Mouse (Mus musculus) adrenal gland, adult 8-10 months (tissue): ENCODE measurements around the gene Gm20547. TPM values are rescaled to one million over a fixed set of nuclear protein-coding genes. Genes with fewer than 3 reads are reported as not detected.

ENCODE experiments used
- DNase-seq: peaks from one replicate; pipeline ENCODE4 v3.0.0; 2022
- total RNA-seq, 4 experiments: library from RNA; stranded (reverse); gene quantifications; 2 replicates each; pipeline ENCODE4 v1.2.4; 2022

Gene Gm20547
- total RNA-seq, 4 experiments from 2014 or later, result 0.89 TPM; not detected in 3

DNA sequence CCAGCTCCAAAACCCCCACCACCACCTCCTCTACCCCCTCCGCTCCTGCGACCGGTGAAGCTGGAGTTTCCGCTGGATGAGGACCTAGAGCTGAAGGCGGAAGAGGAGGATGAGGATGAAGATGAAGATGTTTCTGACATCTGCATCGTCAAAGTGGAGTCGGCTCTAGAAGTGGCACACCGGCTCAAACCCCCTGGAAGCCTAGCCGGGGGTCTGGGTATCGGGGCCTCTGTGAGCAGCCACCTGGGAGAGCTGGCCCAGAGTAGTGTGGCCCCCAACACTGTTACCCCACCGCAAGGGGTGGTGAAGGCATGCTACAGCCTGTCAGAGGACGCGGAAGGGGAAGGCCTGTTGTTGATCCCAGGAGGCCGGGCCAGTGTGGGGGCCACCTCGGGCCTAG, 13.9 kb upstream of the Gm20547 start:
- no peak for DNase-seq

DNA sequence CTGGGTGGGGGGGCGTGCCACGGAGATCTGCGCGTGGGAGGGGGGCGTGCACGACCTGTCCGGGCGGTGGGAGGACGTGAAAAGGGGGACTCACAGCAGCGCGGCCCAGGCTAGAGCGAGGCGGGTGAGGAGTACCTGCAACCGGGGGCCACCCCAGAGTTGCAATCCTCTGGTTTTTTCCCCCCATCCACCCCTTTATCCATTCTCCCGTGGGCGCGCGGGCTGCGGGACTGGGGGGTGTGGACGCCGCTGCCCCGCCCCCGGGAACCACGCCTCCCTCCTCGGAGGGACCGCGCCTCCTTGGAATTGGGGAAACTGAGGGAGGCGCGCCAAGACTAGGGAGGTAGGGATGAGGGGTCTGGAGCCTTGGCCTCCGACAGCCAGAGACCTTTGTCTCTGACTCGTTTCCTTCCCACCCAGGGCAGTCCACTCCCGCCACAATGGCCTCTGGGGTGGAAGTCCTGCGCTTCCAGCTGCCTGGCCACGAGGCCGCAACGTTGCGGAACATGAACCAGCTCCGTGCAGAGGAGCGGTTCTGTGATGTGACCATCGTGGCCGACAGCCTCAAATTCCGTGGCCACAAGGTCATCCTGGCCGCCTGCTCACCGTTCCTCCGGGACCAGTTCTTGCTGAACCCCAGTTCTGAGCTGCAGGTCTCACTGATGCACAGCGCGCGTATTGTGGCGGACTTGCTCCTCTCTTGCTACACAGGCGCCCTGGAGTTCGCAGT, 13.1 kb upstream of the Gm20547 start:
- no peak for DNase-seq

DNA sequence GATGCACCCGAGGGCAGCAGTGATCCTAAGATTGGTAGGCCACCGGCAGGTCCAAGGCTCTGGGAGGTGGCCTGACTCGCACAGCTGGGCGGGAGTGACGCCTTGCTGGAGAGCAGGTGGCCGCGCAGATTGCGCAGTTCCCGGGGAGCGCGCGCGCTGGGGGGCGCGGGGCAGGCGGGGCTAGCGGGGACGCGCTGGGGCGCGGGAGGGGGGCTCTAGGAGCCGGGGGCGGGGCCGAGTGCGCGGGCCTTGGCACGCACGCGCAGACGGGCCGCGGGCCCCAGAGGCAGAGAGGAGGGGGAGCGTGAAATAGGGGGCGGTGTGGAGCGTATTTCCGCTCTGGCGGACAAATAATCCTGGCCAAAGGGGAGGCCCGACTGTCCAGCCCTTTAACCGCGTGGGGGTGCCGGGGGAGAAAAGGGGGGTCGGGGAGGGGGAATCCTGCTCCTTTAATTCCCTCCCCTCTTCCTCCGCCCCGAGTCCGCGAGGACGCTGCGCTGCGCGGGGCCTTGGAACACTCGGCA, 12.3 kb upstream of the Gm20547 start:
- peak; percentile 93 for DNase-seq

DNA sequence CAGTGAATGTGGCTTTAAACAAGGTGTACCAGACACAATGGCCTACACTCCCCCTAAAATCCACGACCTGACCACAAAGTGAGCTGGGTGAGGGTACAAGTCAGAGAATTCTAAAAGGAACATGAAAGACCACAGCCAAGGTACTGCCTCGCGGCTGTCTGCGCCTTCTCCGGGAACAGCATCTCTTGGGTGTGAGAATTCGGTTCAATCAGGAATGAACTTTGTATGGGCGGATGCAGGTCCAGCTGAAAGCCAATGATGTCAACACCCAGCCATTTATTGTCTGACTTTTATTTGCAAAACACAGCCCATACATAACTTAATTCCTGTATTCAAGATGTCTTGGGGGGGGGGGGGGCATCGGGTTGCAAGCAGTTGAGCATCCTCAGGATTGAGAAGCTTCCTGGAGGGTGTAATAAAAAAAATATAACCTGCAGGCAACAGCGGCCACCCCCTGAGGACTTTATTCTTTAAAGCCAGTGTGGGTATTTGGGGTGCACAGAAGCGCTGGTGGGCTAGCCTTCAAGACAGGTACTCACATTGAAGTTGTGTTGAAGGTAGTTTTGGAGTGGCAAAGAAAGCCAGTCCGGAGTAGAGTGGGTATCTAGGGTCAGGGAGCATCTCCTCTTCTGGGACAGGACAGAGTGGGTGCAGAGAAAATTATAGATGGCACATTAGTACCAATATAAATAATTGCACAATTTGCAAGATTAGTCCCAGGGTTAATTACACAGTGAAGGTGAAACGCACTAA, 11.4 kb upstream of the Gm20547 start:
- DNase-seq, result no peak

DNA sequence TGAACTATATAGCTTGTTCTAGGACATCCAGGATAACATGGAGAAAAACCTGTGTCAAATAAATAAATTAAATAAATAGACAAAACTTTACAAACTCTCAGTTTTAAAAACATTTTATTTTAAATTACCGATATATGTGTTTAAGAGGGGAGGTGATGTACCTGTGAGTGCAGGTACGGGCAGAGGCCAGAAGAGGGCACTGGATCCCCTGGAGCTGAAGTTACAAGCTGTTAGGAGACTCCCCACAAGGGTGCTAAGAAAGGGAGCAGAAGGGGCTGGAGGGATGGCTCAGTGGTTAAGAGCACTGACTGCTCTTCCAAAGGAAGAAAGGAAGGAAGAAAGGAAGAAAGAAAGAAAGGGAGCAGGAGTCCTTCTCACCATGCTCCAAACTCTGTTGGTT, 9.5 kb upstream of the Gm20547 start:
- DNase-seq, result no peak

DNA sequence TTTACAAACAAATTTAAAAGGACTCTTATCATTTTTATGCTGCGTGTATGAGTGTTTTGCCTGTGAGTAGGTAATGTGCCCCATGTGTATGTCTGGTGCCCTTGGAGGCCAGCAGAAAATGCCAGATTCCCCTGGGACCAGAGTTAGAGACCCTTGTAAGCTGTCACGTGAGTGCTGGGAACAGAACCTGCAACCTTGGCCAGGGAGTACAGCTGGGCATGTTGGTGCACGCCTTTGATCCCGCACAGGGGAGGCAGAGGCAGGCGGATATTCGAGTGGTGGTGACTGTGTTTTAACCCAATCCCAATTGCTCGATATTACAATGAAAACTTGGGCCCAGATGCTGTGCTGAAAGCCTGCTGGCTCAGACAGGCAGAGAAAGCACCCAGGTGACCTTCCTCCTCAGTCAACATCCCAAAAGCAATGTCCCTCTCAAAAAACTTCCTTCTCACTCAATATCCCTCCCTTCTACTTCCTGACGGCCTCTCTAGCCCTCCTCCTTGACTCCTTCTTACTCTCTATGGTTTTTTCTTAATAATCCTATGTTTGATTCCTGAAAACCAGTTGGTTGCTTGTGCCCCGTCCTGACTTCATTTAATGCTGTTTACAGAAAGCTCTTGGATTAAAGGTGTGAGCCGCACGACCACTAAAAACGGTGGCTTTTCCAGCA, 8.4 kb upstream of the Gm20547 start:
- no peak for DNase-seq

DNA sequence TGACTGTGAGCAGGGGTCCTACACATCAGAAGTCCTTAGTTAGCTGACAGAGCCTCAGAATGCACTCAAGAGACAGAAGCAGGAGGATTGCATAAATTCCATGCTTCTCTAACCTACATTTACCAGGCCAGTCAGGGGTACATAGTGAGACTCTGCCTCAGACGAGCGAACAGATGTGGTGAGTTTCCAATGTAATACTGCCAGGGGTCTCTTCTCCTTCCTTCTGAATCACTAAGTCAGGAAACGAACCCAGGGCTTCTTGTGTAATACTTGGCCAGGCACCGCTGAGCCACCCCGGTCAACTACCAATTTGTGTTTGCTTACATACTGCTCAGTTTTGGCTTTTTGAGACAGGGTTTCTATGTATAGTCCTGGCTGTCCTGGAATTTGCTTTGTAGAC, 6.1 kb upstream of the Gm20547 start:
- DNase-seq, result no peak

DNA sequence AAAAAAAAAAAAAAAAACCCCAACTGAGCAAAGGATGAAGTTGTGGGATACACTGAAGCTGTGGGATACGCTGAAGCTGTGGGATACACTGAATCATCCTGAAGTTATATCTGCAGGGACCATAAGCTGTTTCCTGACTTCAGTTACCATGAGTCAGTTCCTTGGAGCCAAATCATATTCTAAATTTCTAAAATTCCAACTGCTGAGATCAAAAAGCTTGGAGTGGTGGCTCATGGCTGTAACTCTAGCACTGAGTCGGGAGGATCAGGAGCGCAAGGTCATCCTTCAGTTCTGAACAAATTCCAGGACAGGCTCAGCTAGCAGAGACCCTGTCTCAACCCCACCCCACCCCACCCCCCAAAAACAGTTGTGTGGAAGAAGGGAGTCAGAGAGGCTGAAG, 3.8 kb upstream of the Gm20547 start:
- DNase-seq, result no peak

DNA sequence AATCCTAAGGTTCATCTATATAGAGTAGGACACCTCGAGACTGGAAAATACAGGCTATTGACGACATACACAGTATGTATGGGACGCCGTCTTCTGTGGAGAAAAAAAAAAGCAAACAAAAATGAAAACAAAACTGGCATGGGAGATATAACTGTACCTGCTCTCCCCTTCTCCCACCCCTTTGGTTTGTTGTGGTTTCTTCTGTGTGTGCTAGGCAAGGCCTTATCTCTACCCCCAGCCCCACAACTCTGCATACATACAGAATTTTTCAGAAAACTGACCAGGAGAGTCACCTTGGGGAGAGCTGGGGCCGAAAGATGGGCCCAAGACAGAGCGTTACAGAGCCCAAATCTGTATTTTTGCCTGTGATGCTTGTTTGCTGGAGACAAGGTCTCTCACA, 2.9 kb upstream of the Gm20547 start:
- DNase-seq, result no peak

DNA sequence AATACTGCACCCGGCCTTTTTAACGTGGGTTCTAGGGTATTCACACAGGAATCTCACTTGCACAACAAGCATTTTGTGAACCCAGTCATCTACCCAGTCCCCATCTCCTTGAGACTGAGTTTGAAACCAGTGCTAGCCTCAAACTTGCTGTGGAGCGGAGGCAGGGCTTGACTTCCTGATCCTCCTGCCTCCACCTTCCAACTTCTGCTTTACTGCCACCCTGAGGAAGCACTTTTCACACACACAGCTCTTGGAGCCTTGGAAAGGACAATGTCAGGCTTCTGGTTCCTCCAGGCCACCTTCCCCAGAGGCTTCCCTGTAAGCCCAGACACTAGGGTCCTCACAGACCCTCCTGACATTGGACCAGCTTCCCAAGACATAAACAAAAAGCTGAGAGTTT, 1.5 kb upstream of the Gm20547 start:
- no peak for DNase-seq

DNA sequence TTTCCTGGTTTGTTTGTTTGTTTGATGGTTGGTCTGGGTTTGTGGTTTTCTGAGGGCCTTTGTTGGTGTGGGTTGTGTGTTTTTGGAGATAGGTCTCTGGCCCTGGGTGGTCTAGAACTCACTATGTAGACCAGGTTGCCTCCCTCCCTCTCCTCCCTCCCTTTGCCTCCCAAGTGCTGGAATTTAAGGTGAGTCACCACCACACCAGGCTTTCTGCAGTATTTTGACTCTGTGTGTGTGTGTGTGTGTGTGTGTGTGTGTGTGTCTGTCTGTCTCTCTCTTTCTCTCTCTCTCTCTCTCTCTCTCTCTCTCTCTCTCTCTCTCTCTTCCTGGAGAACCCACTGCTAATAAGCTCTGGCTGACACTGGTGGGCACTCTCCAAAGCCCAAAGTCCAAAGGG, 676 bp downstream of the Gm20547 start:
- DNase-seq, result no peak

DNA sequence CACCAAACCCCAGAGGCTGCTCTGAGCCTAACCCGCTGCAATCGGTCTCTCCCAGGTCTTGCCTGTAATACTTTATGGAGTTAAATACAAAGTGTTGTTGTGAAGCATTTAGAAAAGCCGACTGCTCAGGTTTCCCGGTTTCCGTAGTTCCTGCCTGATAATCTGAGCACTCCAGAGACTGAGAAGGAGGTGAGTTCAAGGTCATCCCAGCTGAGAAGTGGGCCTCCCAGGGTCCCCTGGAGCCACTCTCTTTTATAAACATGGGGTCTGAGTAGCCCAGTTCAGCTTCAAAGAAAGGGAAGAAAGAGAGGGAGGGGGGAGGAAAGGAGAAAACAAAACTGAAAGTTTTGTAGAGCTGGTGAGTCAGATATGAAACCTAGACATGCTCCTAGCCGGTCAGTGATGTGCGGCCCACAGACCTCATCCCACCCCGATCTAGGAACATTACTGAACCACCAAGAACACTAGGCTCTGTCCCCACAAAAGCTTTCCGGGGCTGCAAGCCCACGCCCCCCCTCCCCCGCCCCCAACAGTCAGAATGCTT, 2.4 kb downstream of the Gm20547 start, which contains the start of gene Zbtb12:
Zbtb12 (plus strand) TSS at position 148 of the 544 bp plus-strand sequence.
- DNase-seq, result no peak

DNA sequence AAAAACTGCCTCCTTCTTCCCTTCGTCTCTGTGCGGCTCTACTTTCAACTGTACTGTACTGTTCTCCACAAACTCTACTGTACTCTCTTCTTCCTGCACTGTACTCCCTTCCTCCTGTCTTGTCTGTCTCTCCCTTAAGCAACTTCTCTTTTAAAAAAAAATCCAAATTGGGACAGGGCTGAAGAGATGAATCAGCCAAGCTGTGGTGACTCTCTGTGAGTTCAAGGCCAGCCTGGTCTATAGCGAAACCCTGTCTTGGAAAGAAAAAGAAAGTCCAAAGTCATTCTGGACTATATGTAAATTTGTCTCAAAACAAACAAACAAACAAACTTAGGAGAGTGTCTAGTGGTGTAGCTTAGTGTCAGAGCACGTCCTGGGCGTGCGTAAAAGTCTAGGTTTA, 7.5 kb downstream of the Gm20547 start:
- no peak for DNase-seq

DNA sequence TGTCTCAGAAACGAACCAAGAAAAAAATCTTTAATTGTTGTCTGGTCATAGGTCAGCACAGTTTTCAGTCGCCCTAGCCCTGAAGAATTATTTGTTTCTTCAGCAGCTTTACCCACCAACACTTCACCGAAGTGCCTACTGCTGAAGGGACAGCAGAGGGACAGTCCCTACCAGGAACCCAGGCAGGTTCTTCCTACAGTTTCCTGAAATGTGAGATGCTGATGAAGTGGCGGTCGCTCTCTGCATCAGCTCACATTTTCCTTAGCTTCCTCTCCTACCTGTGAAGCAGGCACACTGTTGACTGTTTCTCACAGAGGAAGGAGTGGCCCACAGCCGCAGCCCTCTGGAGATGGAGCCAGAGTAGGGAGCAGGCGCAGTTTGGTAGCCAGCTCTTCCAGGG, 15.9 kb downstream of the Gm20547 start:
- DNase-seq, result no peak

DNA sequence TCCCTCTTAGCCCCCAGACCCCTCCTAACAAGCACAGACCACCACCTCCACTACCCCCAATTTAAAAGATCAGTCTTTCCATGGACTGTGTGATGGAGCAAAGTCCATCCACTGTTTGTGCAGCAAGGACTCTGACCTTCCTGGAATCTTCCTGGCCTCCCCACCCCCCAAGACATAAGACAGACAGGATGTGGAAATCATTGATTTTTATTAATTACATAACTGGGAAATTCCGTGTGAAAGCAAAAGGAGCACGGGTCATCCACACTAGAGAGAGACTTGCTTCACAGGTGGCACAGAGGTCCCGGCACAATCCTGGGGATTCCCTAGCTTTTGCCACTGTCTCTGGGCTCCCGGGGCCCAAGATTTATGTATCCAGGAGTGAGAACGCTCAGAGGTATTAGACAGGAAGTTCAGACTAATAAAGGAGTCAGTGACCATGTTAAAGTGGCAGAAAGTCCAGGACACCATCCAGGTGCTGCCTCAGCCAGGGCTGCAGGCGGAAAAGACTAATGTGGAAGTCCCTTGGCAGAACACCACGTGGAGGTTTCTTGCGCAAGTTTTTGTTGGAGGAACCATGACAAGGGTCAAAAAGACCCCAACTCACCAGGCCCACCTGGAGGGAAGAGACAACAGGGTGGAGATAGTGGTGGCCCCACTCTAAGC, 19.3 kb downstream of the Gm20547 start, which contains the start of gene Cfb:
Cfb (minus strand) TSS at position 103 of the 666 bp plus-strand sequence.
- DNase-seq, result no peak

DNA sequence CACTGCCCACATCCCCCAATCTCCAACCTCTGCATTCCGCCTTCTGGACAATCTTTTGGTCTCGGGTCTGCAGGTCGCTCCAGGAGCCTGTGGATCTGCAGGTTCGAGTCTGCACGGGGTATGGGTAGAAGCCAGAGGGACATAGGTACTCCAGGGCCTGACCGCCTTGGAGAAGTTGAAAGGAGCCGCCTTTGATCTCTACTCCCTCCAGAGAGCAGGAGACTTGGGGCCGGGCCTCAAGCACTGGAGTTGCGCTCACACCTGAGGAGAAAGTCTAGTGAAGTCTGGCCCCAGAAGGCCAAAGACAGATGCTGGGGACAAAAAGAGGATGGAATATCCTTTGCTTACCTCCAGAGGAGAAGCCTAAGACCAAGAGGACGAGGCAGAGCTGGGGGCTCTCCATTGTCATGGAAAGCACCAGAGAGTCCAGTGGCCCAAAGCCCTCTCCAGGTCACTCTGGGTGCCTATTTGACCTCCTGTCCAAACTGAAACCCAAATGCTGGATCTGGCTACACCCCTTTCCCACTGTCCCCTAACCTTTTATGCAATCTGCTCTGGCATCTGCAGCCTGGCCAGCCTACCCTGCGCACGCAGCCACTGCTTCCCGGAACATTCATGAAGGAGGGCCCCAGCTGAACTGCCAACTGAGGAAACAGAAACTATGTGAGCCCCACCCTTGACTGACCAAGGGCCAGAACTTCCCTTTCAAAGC, 20.0 kb downstream of the Gm20547 start:
- no peak for DNase-seq

DNA sequence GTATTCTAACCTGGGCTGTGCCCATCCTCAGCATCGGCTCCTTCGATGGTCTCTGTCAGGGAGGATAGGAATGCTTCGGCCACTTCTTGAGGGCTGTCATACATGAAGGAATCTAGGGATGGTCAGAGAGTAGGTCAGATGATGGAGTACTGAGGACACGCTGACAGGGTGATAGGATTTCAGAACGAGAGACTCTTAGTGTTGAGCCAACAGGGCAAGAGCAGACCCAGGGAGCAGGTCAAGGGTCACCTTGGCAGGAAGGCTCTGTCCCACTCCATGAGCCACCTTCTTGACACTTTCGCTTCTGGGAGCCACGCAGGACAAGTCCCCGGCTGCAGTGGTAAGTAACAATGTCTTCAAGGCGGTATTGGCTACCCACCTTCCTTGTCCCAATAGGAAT, 21.3 kb downstream of the Gm20547 start:
- DNase-seq, result no peak

DNA sequence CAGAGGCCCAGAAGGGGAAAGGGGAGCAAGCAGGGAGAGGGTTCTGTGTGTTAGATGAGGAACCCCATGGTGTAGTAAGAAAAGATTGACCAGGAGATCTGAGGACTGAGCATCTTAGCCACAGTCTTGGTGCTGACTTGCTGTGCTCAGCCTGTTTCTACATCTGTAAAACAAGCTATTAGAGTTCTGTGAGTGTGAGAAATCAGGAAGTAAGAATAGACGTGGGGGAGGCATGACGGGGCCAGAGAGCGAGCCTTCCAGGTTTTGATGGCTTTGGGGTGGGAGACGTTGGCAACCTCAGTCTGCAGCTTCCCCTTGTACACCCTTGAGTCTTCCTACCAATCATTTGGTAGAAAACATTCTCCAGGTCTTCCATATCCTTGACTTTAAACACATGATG, 23.2 kb downstream of the Gm20547 start:
- DNase-seq, result no peak

DNA sequence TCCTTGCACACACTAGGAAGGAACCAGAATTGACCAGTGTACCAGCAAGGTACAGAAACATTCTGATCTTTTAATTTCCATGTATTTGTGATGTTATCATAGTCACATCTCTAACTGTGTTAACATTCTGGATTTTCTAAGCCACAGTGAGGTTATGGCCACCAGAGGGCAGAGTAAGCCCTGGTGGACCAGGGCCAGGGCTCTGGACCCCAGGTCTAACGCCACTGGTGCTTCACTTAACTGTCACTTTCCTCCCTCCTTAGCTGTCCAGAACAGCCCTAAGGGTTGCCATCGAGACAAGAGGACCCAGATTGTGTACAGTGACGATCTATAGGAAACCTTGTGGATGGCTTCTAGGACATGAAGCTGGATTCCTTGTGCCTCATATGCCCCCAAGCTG, 26.0 kb downstream of the Gm20547 start:
- no peak for DNase-seq

DNA sequence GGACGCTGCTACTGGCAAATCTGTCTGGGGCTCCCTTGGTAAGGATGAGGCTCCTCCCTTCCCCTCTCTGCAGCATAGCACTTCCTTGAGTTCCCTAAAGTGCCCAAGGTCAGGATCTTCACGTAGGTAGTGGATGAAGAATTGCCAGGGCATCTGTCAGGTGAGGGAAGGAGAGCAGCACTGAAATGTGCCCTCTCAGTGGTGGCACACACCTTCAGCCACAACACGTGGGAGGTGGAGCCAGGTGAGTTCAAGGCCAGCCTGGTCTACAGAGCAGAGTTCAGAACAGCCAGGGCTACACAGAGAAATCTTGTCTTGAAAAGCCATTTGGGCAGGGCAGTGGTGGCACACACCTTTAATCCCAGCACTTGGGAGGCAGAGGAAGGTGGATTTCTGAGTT, 27.1 kb downstream of the Gm20547 start:
- no peak for DNase-seq

DNA sequence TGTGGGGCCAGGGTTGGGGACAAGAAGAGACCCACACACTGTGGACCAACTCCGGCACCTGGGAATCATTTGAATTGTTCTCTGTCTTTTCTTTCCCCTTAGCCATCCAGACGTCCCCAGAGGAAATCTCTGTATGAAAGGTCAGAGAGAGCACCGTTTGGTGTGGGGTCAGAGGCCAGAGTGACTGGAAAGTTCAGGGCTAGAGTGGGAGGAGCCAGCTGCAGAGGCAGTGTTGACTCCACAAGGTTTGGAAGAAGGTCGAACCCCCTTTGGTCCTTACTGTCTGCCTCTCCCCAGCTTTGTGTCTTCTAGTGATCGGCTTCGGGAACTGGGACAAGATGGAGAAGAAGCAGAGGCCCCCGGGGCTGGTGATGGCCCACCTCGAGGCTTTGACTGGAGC, 28.3 kb downstream of the Gm20547 start:
- no peak for DNase-seq
